Mouse (Mus musculus) forebrain, embryonic 15.5 days (tissue): ENCODE measurements around the gene Rpl34. TPM values are rescaled to one million over a fixed set of nuclear protein-coding genes. Genes with fewer than 3 reads are reported as not detected.

Experiments used
- ATAC-seq: fragments of 200-750 bp; cut with Nextera tagmentation; replicated peaks from 2 replicates; pipeline ENCODE4 v1.8.0; 2017; ENCODE audit warnings: mild to moderate bottlenecking, moderate TSS enrichment, moderate library complexity
- H3K27ac ChIP-seq: fragments of 300-500 bp; sonication (generic); replicated peaks from 2 replicates; pipeline ENCODE4 v1.5.1; 2015; ENCODE audit warnings: mild to moderate bottlenecking, inconsistent platforms
- H3K27me3 ChIP-seq: fragments of 300-500 bp; sonication (generic); 2 replicates; pipeline ENCODE4 v1.6.1; 2015; ENCODE audit warnings: inconsistent platforms
- H3K36me3 ChIP-seq: fragments of 300-500 bp; sonication (generic); 2 replicates; pipeline ENCODE4 v1.6.1; 2015; ENCODE audit warnings: mild to moderate bottlenecking, inconsistent platforms
- H3K4me1 ChIP-seq: fragments of 300-500 bp; sonication (generic); 2 replicates; pipeline ENCODE4 v1.6.1; 2015; ENCODE audit warnings: inconsistent platforms
- H3K4me2 ChIP-seq: fragments of 300-500 bp; sonication (generic); replicated peaks from 2 replicates; pipeline ENCODE4 v1.6.1; 2015; ENCODE audit warnings: mild to moderate bottlenecking, inconsistent platforms
- H3K4me3 ChIP-seq: fragments of 300-500 bp; sonication (generic); 2 replicates; pipeline ENCODE4 v1.5.1; 2015; ENCODE audit warnings: mild to moderate bottlenecking, inconsistent platforms
- H3K9ac ChIP-seq: fragments of 300-500 bp; sonication (generic); replicated peaks from 2 replicates; pipeline ENCODE4 v1.6.1; 2015; ENCODE audit warnings: mild to moderate bottlenecking, inconsistent platforms
- H3K9me3 ChIP-seq: fragments of 300-500 bp; sonication (generic); 2 replicates; pipeline ENCODE4 v1.6.1; 2016; ENCODE audit warnings: inconsistent platforms
- WGBS: fragments of 180-500 bp; shearing (Covaris S2); methylation state at CpG from one replicate; pipeline ENCODE4 v1.1.7; 2015; ENCODE audit warnings: mixed read lengths; 5-methylcytosine and 5-hydroxymethylcytosine counted together
- polyA plus RNA-seq: library from polyadenylated mRNA; unstranded; fragments of >200 nt; fragmentation: Nextera tagmentation; extraction: Ambion mirVana; gene quantifications from 2 replicates; pipeline ENCODE4 v1.2.1, GENCODE M21; 2015

Gene Rpl34
- polyA plus RNA-seq, 1 experiment from 2014 or later: 594 TPM

DNA sequence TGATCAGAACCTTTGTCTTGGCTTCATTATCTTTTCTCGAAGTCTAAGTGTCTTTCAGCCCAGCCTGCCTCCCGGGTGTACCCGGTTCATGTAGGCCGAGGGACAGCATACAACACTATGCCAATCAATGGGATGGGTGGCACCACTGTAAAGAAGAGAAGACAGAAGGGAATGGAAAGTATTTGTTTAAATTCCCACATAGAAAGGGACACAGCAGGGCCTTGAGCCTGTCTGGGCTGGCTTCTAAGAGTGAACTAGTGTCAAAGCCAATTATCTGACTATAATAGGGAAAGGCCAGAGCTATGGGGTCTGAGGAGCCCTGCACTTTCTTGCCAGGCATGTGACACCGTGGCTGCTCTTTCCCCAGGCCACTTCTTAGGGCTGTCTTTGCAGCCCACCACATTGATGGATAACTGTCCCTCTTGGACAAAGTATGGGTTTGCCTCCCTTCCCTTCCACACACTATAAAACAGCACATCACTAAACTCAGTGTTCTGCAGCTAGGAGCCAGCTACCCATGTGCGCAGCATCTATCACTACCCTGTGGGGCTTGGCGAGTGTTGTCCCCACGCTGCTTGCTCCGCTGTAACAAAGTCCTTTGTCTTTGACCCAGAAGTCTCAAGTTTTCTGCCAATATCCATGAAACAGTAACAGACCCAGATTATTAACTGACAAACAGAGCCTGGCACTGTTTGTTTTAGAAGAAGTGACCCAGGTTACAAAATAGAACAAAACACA lies 45.8 kb downstream of the Rpl34 start:
- Histone ChIP-seq H3K9ac (no peak overlapping the region), H3K4me1 (no peaks in the 10 kb centered on the region), H3K27me3 (no peaks in the 10 kb centered on the region), H3K4me3 (no peak overlapping the region), H3K4me2 (no peak overlapping the region), H3K9me3 (no peaks in the 10 kb centered on the region), H3K27ac (no peak overlapping the region), H3K36me3 (no peaks in the 10 kb centered on the region)
- no peak for ATAC-seq
- 56% methylated on average over 9 of the region's 9 CpGs for WGBS

DNA sequence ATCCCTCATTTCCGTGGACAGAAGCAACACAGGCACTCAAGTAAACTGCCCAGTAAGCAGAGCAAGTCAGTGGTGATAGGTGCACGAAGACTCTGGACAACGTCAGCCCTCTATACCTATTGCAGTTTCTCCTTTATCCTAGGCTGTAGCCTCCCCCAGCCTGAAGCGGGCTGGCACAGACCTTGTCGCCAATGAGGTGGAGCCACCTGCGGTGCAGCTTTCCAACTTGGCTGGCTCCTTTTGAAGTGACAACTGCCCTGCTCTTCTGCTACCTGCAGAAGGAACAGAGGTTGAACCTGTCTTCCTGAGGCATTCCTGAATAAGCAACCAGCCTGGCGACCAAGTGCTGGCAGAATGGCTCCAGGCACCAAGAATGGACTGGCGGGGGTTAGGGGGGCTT lies 46.4 kb downstream of the Rpl34 start:
- Histone ChIP-seq H3K9me3 (no peaks in the 10 kb centered on the region), H3K27me3 (no peaks in the 10 kb centered on the region), H3K27ac (no peak overlapping the region), H3K4me2 (no peak overlapping the region), H3K36me3 (no peaks in the 10 kb centered on the region), H3K9ac (no peak overlapping the region), H3K4me1 (no peaks in the 10 kb centered on the region), H3K4me3 (no peak overlapping the region)
- WGBS: 76% methylated on average over 8 of the region's 8 CpGs
- ATAC-seq: no peak

DNA sequence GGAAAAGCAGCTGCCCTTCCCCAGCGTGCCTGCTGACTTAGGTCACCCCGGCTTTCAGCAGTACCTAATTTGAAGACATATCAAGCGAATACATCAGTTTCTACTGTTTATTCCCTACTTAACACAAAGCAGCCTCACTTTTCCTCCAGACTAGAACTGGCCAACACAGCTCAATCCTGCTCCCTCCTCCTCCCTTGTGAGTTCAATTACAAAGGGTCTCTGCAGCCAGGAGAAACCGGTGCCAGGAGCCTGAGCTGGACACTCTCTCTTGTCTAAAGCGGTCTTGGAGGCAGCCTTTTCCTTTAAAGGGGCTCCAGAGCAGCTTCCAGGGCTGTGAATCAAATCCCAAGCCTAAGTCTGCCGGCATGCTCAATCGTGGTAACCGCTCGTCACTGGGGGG lies 48.0 kb downstream of the Rpl34 start:
- H3K4me2 ChIP-seq: no peak overlapping the region
- no peaks in the 10 kb centered on the region for H3K4me1 ChIP-seq
- ATAC-seq: no peak
- H3K36me3 ChIP-seq: no peaks in the 10 kb centered on the region
- no peak overlapping the region for H3K9ac ChIP-seq
- no peak overlapping the region for H3K27ac ChIP-seq
- 90% methylated on average over 9 of the region's 9 CpGs for WGBS
- no peak overlapping the region for H3K4me3 ChIP-seq
- no peaks in the 10 kb centered on the region for H3K9me3 ChIP-seq
- no peaks in the 10 kb centered on the region for H3K27me3 ChIP-seq

DNA sequence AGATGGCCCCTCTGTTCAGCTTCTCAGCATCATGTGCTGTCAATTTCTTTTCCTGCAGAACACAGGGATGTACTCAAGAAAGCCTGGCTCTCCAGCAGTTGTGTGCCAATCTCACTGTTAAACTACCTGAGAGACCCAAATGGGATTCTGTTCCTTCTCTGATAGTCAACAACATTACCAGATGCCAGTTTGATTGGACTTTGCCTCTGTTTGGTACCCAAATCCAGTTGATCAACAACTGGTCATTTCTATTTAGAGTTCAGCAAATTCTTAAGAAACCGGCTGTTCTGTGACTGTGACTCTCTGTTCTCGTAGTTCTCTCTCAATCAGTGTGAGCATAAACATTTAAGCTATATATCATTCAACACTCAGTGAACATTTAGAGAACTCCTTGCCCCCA lies 49.0 kb downstream of the Rpl34 start:
- no peaks in the 10 kb centered on the region for H3K36me3 ChIP-seq
- H3K4me3 ChIP-seq: no peak overlapping the region
- H3K9me3 ChIP-seq: no peaks in the 10 kb centered on the region
- no peak overlapping the region for H3K4me2 ChIP-seq
- no peaks in the 10 kb centered on the region for H3K4me1 ChIP-seq
- H3K9ac ChIP-seq: no peak overlapping the region
- no peaks in the 10 kb centered on the region for H3K27me3 ChIP-seq
- ATAC-seq: no peak
- H3K27ac ChIP-seq: no peak overlapping the region
- WGBS: 90% methylated on average over 2 of the region's 2 CpGs

DNA sequence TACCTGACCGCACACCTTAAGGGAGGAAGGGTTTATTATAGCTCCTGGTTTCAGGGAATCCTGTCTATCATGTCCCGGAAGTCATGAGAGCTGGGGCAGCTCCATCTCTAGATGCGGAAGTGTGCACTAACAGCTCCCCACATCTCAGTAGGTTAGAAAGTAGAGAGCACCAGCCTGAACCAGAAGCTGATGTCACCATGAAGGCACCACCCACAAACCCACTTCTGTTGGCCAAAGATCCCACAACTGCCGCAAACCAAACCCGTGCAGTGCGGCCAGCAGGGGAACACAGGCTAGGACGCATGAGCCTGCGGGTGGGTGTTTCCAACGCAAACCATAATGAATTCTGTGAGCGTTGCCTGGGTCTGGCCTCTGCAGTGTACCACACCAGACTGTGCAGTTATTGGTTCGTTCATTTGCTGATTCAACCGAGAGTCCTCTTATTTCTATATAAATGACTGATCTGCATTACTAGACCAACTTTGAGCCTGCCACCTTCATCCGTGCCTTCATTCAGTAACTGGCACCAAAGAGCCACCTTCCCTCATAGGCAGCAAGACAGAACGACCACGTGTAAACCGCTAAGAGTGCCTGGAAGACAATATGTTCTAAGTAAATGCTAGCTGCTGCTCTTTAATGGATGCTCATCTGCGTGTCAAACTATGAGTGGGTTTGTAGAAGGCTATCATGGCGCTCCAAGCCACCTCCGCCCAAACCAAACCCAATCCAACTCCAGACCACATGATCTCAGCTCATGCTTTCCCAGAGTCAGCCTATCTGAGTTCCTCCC lies 52.3 kb downstream of the Rpl34 start:
- Histone ChIP-seq H3K27ac (no peak overlapping the region), H3K36me3 (no peaks in the 10 kb centered on the region), H3K4me2 (no peak overlapping the region), H3K4me1 (no peaks in the 10 kb centered on the region), H3K27me3 (no peaks in the 10 kb centered on the region), H3K9ac (no peak overlapping the region), H3K4me3 (no peak overlapping the region), H3K9me3 (no peaks in the 10 kb centered on the region)
- WGBS: 90% methylated on average over 19 of the region's 19 CpGs
- no peak for ATAC-seq

Other genes starting within 250 kb of the Rpl34 start
- gene Etnppl, start 113.0 kb downstream of the Rpl34 start, polyA plus RNA-seq: not detected in 2 replicates
- gene Ostc, start 21.0 kb downstream of the Rpl34 start, polyA plus RNA-seq: 237 and 246 TPM in 2 replicates